Mouse (Mus musculus): Measurements from ENCODE around the gene Grm8. TPM values are rescaled to one million over a fixed set of nuclear protein-coding genes. Genes with fewer than 3 reads are reported as not detected.
A peak's percentile ranks its signal among the peaks of the same experiment; 100 is the strongest.

Grm8 gene
- total RNA-seq (2021): 1 to 10 TPM; 1.7 to 2.0 TPM
- long read RNA-seq, experiment 1: 0 reads
- long read RNA-seq, experiment 2: 0 reads

GRCm38 (mm10) chr6:28135001-28135401 lies at the start of gene Grm8:
TSS of gene Grm8 (minus strand) at chr6:28135178.
- no peak for DNase-seq (ENCODE audit: low spot score in 2 of 2)

- no peak for DNase-seq (ENCODE audit: low spot score in 2 of 2)
Observed at GRCm38 (mm10) chr6:28169851-28170539, 35.0 kb upstream of the Grm8 start.

- no peak for DNase-seq (ENCODE audit: low spot score in 2 of 2)
Observed at GRCm38 (mm10) chr6:28160399-28160798, 25.4 kb upstream of the Grm8 start.

GRCm38 (mm10) chr6:28146445-28146844 lies 11.5 kb upstream of the Grm8 start:
- DNase-seq (ENCODE audit: low spot score in 2 of 2): no peak

GRCm38 (mm10) chr6:28142332-28142731 lies 7.4 kb upstream of the Grm8 start:
- no peak for DNase-seq (ENCODE audit: low spot score in 2 of 2)

GRCm38 (mm10) chr6:28135411-28136233 lies 644 bp upstream of the Grm8 start:
- DNase-seq (ENCODE audit: low spot score in 2 of 2): peak; percentile 39 to 56

GRCm38 (mm10) chr6:28134251-28134801 lies 652 bp downstream of the Grm8 start:
- DNase-seq (ENCODE audit: low spot score in 2 of 2): no peak

- DNase-seq (ENCODE audit: low spot score in 2 of 2): no peak
Observed at GRCm38 (mm10) chr6:28133206-28134063, 1.5 kb downstream of the Grm8 start.

GRCm38 (mm10) chr6:28132056-28132455 lies 2.9 kb downstream of the Grm8 start:
- no peak for DNase-seq (ENCODE audit: low spot score in 2 of 2)

GRCm38 (mm10) chr6:28128871-28129270 lies 6.1 kb downstream of the Grm8 start:
- DNase-seq (ENCODE audit: low spot score in 2 of 2): no peak

- DNase-seq (ENCODE audit: low spot score in 2 of 2): no peak
Observed at GRCm38 (mm10) chr6:28115519-28115918, 19.5 kb downstream of the Grm8 start.

- no peak for DNase-seq (ENCODE audit: low spot score in 2 of 2)
Observed at GRCm38 (mm10) chr6:28114916-28115315, 20.1 kb downstream of the Grm8 start.

- DNase-seq (ENCODE audit: low spot score in 2 of 2): no peak
Observed at GRCm38 (mm10) chr6:28111551-28111950, 23.4 kb downstream of the Grm8 start.

GRCm38 (mm10) chr6:28102608-28103316 lies 32.2 kb downstream of the Grm8 start:
- DNase-seq (ENCODE audit: low spot score in 2 of 2): no peak

GRCm38 (mm10) chr6:28100001-28100400 lies 35.0 kb downstream of the Grm8 start:
- DNase-seq (ENCODE audit: low spot score in 2 of 2): no peak

- DNase-seq (ENCODE audit: low spot score in 2 of 2): no peak
Observed at GRCm38 (mm10) chr6:28092511-28092910, 42.5 kb downstream of the Grm8 start.

- DNase-seq (ENCODE audit: low spot score in 2 of 2): no peak
Observed at GRCm38 (mm10) chr6:28091836-28092235, 43.1 kb downstream of the Grm8 start.

GRCm38 (mm10) chr6:28090981-28091380 lies 44.0 kb downstream of the Grm8 start:
- no peak for DNase-seq (ENCODE audit: low spot score in 2 of 2)

- no peak for DNase-seq (ENCODE audit: low spot score in 2 of 2)
Observed at GRCm38 (mm10) chr6:28075534-28075933, 59.4 kb downstream of the Grm8 start.

- no peak for DNase-seq (ENCODE audit: low spot score in 2 of 2)
Observed at GRCm38 (mm10) chr6:28074470-28074869, 60.5 kb downstream of the Grm8 start.

Measured in adrenal gland, postnatal 4 days (tissue).